Mouse (Mus musculus) colon, adult 2 months (tissue): ENCODE data around the gene Fetub. TPM values are rescaled to one million over a fixed set of nuclear protein-coding genes. Genes with fewer than 3 reads are reported as not detected.

ENCODE experiments used
- polyA plus RNA-seq: library from polyadenylated mRNA; depleted of rRNA; stranded (reverse); fragments of >200 nt; gene quantifications from 2 replicates; pipeline ENCODE4 v1.2.3, GENCODE M21; 2012; rRNA removed

Fetub gene
- polyA plus RNA-seq: 0.12 and 0.27 TPM in 2 replicates

GRCm38 (mm10) chr16:22918034-22918433, at the start of gene Fetub:
Gene Fetub, plus strand, starts transcription at chr16:22918334.

GRCm38 (mm10) chr16:22890683-22891510, 27.2 kb upstream of the Fetub start, which contains the start of gene Ahsg:
Gene Ahsg, plus strand, starts transcription at chr16:22891277.

GRCm38 (mm10) chr16:22950840-22951395, 32.8 kb downstream of the Fetub start, which contains the start of gene Hrg:
Gene Hrg, plus strand, starts transcription at chr16:22951072.

Other genes with a start within 250 kb of the Fetub start
- not detected in 2 replicates for gene Crygs, start 106.8 kb upstream of the Fetub start, polyA plus RNA-seq
- 14.4 and 17.1 TPM in 2 replicates for gene Tbccd1, start 60.7 kb upstream of the Fetub start, polyA plus RNA-seq
- gene Dnajb11, start 60.5 kb upstream of the Fetub start, polyA plus RNA-seq: 32.6 and 42.5 TPM in 2 replicates
- 0.78 and 0.84 TPM in 2 replicates for gene Ahsg, start 27.1 kb upstream of the Fetub start, polyA plus RNA-seq
- 0.58 and 0.90 TPM in 2 replicates for gene Hrg, start 32.7 kb downstream of the Fetub start, polyA plus RNA-seq
- not detected in 2 replicates for gene Kng2, start 111.1 kb downstream of the Fetub start, polyA plus RNA-seq
- gene Kng1, start 139.5 kb downstream of the Fetub start, polyA plus RNA-seq: not detected in 2 replicates
- gene Eif4a2, start 189.1 kb downstream of the Fetub start, polyA plus RNA-seq: 46.9 and 50.8 TPM in 2 replicates
- 0.29 TPM in 1 of 2 replicates, not detected in the other for gene Rfc4, start 209.4 kb downstream of the Fetub start, polyA plus RNA-seq
- gene Adipoq, start 228.2 kb downstream of the Fetub start, polyA plus RNA-seq: 15.4 and 18.9 TPM in 2 replicates